Mouse (Mus musculus) thymus, adult 18-20 months (tissue): ENCODE data around the gene Tmbim1.
"Not testable (repeated sequence)": the region's sequence is repeated elsewhere in the genome, so short reads cannot be mapped to it uniquely, and the experiment has no call there.

Source experiments
- DNase-seq, 2 experiments: peaks; one replicate each; pipeline ENCODE4 v3.0.0; 2022; ENCODE audit warnings: mixed read lengths in 2 of 2

Gene Tmbim1

GRCm38 (mm10) chr1:74326916-74327315 is 21.5 kb upstream of the Tmbim1 start:
- not testable (repeated sequence) for DNase-seq

- no peak for DNase-seq
These were observed 16.0 kb upstream of the Tmbim1 start for GRCm38 (mm10) chr1:74321396-74321795.

GRCm38 (mm10) chr1:74318711-74319110 is 13.3 kb upstream of the Tmbim1 start:
- DNase-seq = no peak

- DNase-seq = no peak
These were observed 10.8 kb upstream of the Tmbim1 start for GRCm38 (mm10) chr1:74316114-74316827.

GRCm38 (mm10) chr1:74314796-74315195 is 9.4 kb upstream of the Tmbim1 start:
- no peak for DNase-seq

GRCm38 (mm10) chr1:74313049-74313692 is 7.7 kb upstream of the Tmbim1 start:
- peak in 1 of 2 experiments; percentile 33 for DNase-seq

GRCm38 (mm10) chr1:74309767-74310166 is 4.3 kb upstream of the Tmbim1 start:
- no peak for DNase-seq

- DNase-seq = no peak
These were observed 2.9 kb upstream of the Tmbim1 start for GRCm38 (mm10) chr1:74308001-74308964.

- no peak for DNase-seq
These were observed 1.7 kb upstream of the Tmbim1 start for GRCm38 (mm10) chr1:74307146-74307545.

GRCm38 (mm10) chr1:74304946-74305345 is 476 bp downstream of the Tmbim1 start:
- DNase-seq = no peak

- DNase-seq = no peak
These were observed 1.1 kb downstream of the Tmbim1 start for GRCm38 (mm10) chr1:74304339-74304790.

- peak in 1 of 2 experiments; percentile 23 for DNase-seq
These were observed 1.7 kb downstream of the Tmbim1 start for GRCm38 (mm10) chr1:74303509-74304338.

GRCm38 (mm10) chr1:74302835-74303234 is 2.6 kb downstream of the Tmbim1 start:
- no peak for DNase-seq

GRCm38 (mm10) chr1:74302229-74302628 is 3.2 kb downstream of the Tmbim1 start:
- DNase-seq = no peak

- DNase-seq = no peak
These were observed 4.9 kb downstream of the Tmbim1 start for GRCm38 (mm10) chr1:74300347-74301110.

- DNase-seq = no peak
These were observed 6.4 kb downstream of the Tmbim1 start for GRCm38 (mm10) chr1:74298996-74299395.

GRCm38 (mm10) chr1:74298157-74298750 is 7.2 kb downstream of the Tmbim1 start:
- no peak for DNase-seq

GRCm38 (mm10) chr1:74297269-74297668 is 8.2 kb downstream of the Tmbim1 start:
- no peak for DNase-seq

- no peak for DNase-seq
These were observed 8.9 kb downstream of the Tmbim1 start for GRCm38 (mm10) chr1:74296477-74296876.

- peak in 1 of 2 experiments; percentile 31 for DNase-seq
These were observed 9.8 kb downstream of the Tmbim1 start for GRCm38 (mm10) chr1:74295456-74296171.
